Mouse (Mus musculus) frontal cortex, postnatal 14 days (tissue): Measurements from ENCODE around the gene Ttc29.
A peak's percentile ranks its signal among the peaks of the same experiment; 100 is the strongest.

ENCODE experiments used
- DNase-seq, 2 experiments: peaks; one replicate each; pipeline ENCODE4 v3.0.0; 2022; ENCODE audit warnings: low spot score in 2 of 2

The Ttc29 gene

DNA sequence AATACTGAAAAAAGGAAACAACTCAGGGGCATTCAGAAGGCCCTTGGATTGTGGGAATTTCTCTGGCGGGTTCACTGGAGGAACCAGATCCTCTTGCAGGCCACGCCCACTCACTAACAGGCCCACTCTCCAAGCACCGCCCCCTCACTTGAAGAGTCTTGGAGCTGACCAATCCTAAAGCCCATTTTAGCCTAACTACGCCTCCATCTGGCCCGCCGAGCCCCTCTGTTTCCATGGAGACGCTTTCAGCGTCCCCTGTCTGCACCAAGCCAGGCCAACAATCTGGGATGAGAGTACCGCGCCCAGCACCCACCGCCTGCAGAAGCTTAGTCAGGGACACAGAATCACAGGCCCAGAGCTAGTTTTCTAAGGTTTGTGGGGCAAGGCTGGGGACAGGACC, at the start of gene Ttc29:
Ttc29 (plus strand) TSS at position 224 of the 400 bp plus-strand sequence.
- DNase-seq, result peak; percentile 26 to 44

DNA sequence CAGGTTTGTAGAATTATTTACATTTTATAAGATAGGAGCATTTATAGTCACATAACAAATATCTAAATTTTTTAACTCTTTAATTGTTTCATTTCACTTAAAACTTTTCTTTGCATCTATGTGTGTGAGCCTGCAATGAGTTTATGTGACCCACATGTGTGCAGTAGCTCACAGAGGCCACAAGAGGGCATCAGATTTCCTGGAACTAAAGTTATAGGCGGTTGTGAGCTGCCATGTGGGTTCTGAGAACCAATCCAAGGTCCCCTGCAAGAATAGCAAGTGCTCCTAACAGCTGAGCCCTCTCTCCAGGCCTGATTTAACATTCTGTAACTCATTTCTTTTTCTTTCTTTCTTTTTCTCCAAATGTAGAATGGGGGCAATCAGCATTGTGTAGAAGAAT, 41.7 kb upstream of the Ttc29 start:
- DNase-seq, result no peak

DNA sequence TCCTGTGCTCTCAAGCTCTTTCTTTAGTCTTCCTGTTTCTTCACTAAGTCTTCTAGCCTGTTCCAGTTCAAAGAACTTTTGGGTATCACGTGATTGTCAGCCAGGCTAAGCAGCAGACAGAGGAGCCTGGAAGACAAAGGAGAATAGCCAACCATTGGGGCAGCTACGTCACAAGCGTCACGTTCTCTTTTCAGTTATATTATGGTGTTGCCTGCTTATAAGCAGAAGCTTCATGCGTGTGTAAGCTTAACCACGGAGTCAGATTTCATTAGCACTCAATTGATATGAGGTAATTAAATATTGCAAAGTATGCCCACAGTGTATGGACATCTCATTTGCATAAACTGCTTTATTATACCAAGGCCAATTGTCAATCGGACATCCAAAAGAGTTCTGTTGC, 30.4 kb upstream of the Ttc29 start:
- DNase-seq, result no peak

GRCm38 (mm10) chr8:78183414-78183813, 29.7 kb upstream of the Ttc29 start:
- DNase-seq, result no peak

DNA sequence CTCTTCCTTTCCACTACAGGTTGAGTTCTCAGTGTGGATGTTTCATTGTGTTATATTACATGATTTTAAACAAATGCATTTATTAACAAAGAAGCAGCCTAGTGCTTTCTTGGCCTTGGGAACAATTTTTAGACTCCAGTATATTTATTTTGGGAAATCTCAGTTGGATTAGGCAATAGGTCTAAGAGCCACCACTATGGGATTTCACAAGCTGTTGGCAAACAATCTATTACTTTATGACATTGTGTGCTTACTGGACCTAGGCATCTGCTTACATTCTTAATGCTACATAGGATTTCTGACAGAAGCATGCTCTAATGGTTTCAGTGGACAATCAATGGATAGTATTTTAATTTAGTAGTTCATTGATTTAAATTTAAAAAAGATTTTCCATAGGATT, 26.0 kb upstream of the Ttc29 start:
- no peak for DNase-seq

GRCm38 (mm10) chr8:78204229-78204628, 8.9 kb upstream of the Ttc29 start:
- no peak for DNase-seq

GRCm38 (mm10) chr8:78210424-78210823, 2.7 kb upstream of the Ttc29 start:
- no peak for DNase-seq

DNA sequence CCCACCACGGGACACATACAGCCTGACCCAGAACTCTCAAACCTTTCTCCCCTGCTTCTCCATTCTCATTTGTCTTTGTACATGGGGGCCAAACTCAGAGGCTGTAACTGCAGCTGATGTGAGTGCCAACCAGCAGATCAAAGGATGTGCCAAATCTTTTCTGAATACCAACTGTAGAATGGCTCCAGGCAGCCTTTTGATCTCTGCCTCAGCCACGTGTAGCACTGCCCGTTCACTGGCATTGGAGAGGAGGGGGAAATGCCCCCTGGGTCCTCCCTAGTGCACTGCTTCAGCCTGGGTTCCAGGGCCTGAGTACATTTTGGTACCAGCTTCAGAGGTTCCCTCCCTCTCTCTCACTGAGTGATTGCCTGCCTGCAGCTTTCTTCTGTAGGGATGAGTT, 1.5 kb downstream of the Ttc29 start:
- DNase-seq, result no peak

DNA sequence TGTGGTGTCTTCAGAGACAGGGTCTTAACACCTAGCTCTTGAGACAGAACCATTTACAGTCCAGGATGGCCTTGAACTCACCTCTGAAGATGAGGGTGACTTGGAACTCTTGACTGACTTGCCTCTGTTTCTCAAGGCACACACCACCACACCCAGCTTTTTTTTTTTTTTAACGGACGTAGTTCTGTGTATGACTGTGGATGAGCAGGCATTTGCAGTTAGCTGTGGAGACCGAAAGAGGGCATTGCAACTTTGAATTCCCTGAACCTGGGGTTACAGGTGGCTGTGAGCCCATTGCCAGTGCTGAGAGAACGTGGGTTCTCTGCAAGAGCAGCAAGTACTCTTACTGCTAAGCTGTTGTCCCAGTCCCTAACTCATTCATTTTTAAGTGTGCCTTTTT, 13.0 kb downstream of the Ttc29 start:
- no peak for DNase-seq

- DNase-seq, result no peak
These were observed 17.6 kb downstream of the Ttc29 start for GRCm38 (mm10) chr8:78230721-78231120.

GRCm38 (mm10) chr8:78232870-78233707, 20.0 kb downstream of the Ttc29 start:
- DNase-seq, result no peak

DNA sequence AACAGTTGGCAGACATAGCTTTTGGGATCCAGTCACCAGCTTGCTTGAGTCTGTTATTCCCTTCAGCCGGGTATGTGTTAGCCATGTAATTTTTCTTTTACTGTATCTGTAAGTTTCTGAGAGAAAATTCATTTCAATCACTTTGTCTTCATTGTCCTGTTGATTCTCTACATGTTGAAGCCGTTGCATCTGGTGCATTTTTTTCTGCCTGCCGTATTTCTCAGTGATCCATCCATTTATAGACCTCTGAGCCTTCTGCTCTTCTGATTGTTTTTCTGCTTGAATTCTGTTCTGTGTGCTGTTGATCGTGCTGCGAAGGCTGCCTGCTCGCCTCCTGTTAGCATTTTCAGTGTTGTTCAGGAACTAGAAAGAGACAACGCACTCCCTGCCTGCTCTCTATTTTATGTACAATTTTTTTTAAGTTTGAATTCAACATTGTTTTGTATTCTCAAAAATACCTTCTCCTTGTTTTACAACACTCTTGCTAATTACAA, 20.7 kb downstream of the Ttc29 start:
- no peak for DNase-seq

GRCm38 (mm10) chr8:78237972-78238675, 25.0 kb downstream of the Ttc29 start:
- DNase-seq, result no peak

DNA sequence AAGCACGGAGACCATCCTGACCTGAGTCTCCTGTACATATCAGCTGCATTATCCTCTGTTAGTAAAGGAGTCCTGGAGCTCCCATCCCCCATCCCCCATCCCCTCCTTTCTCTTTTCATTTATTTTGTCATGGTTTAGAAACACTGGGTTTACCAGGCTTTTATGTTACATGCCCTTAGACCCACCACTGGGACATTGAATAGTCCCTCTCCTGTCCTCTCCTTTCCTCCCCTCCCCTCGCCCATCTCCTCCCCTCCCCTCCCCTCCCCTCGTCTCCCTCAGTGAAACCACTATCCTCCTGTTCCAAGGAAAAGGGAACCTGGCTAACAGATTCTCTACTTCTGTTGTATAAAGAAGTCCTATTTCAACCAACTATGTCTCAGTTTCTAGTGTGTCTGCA, 38.0 kb downstream of the Ttc29 start:
- no peak for DNase-seq

GRCm38 (mm10) chr8:78254374-78254773, 41.3 kb downstream of the Ttc29 start:
- DNase-seq, result no peak

DNA sequence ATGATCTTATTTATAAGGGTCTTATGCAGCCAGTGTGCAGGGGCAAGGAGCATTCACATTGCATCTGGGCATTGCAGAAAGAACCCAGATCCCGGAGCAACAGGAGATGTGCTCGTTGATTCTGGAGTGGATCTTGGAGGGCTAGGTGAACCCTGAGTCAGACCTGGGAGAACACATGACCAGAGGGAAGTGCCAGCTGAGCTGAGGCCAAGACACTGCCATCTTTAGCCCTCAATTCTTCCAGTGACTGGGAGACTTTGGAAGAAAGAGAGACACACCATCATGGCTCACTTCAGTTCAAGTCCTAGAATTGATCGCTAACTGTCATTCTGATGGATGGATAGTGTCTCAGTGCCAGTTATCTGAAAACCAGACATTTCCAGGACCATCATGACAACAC, 41.9 kb downstream of the Ttc29 start:
- DNase-seq, result no peak

GRCm38 (mm10) chr8:78265506-78265905, 52.4 kb downstream of the Ttc29 start:
- DNase-seq, result no peak

- DNase-seq, result no peak
These were observed 53.1 kb downstream of the Ttc29 start for GRCm38 (mm10) chr8:78266231-78266630.

GRCm38 (mm10) chr8:78267894-78268411, 54.9 kb downstream of the Ttc29 start:
- no peak for DNase-seq

GRCm38 (mm10) chr8:78269281-78269680, 56.2 kb downstream of the Ttc29 start:
- DNase-seq, result no peak

GRCm38 (mm10) chr8:78271391-78271790, 58.3 kb downstream of the Ttc29 start:
- DNase-seq, result no peak

GRCm38 (mm10) chr8:78276120-78276519, 63.0 kb downstream of the Ttc29 start:
- DNase-seq, result no peak

GRCm38 (mm10) chr8:78277411-78277810, 64.3 kb downstream of the Ttc29 start:
- DNase-seq, result no peak
